Mouse (Mus musculus) gastrocnemius, postnatal 36 days (tissue): ENCODE measurements around the gene Rabep2. TPM values are rescaled to one million over a fixed set of nuclear protein-coding genes. Genes with fewer than 3 reads are reported as not detected.

ENCODE experiments used
- DNase-seq, 2 experiments: peaks; one replicate each; pipeline ENCODE4 v3.0.0; 2022
- intact Hi-C: fragments of 180-260 bp; cut with DNase I; formaldehyde crosslinking; loops from one replicate; pipeline ENCODE4 v1.15.1; 2025
- total RNA-seq, 2 experiments: library from RNA; stranded (reverse); gene quantifications; 2 replicates each; pipeline ENCODE4 v1.2.3; 2021

The Rabep2 gene
- total RNA-seq, 2 experiments from 2014 or later, result 13.8 to 14.0 TPM

GRCm38 (mm10) chr7:126429503-126429898 lies 942 bp downstream of the Rabep2 start:
- DNase-seq, result no peak
- intact Hi-C loops, result no loop called here

GRCm38 (mm10) chr7:126430167-126430566 lies 1.6 kb downstream of the Rabep2 start:
- no peak for DNase-seq
- intact Hi-C loops, result loop anchor here (5.0 kb wide), 1 partner anchor 42 kb away; no protein-coding TSS in a partner anchor

- DNase-seq, result no peak
- intact Hi-C loops, result loop anchor here (5.0 kb wide), 1 partner anchor 38 kb away; no protein-coding TSS in a partner anchor
These were observed 6.2 kb downstream of the Rabep2 start for GRCm38 (mm10) chr7:126434726-126435125.

GRCm38 (mm10) chr7:126435801-126436200 lies 7.2 kb downstream of the Rabep2 start:
- intact Hi-C loops, result no loop called here
- no peak for DNase-seq

- intact Hi-C loops, result no loop called here
- DNase-seq, result no peak
These were observed 8.3 kb downstream of the Rabep2 start for GRCm38 (mm10) chr7:126436851-126437250.

- intact Hi-C loops, result no loop called here
- no peak for DNase-seq
These were observed 11.6 kb downstream of the Rabep2 start for GRCm38 (mm10) chr7:126440134-126440533.

- peak in 1 of 2 experiments; percentile 42 for DNase-seq
- intact Hi-C loops, result no loop called here
These were observed 15.4 kb downstream of the Rabep2 start for GRCm38 (mm10) chr7:126443997-126444396.

GRCm38 (mm10) chr7:126444536-126444935 lies 16.0 kb downstream of the Rabep2 start:
- intact Hi-C loops, result no loop called here
- peak in 1 of 2 experiments; percentile 60 for DNase-seq

GRCm38 (mm10) chr7:126445104-126445815 lies 16.7 kb downstream of the Rabep2 start:
- peak; percentile 6 to 36 for DNase-seq

GRCm38 (mm10) chr7:126446217-126446616 lies 17.7 kb downstream of the Rabep2 start:
- intact Hi-C loops, result no loop called here
- peak in 1 of 2 experiments; percentile 6 for DNase-seq

More at GRCm38 (mm10) chr7:126445104-126445815, 16.7 kb downstream of the Rabep2 start:
- intact Hi-C loops, result no loop called here

GRCm38 (mm10) chr7:126448481-126448880 lies 19.9 kb downstream of the Rabep2 start:
- intact Hi-C loops, result no loop called here
- peak in 1 of 2 experiments; percentile 18 for DNase-seq

GRCm38 (mm10) chr7:126449991-126450390 lies 21.4 kb downstream of the Rabep2 start:
- DNase-seq, result peak in 1 of 2 experiments; percentile 25
- intact Hi-C loops, result no loop called here

- peak in 1 of 2 experiments; percentile 19 for DNase-seq
- intact Hi-C loops, result no loop called here
These were observed 22.1 kb downstream of the Rabep2 start for GRCm38 (mm10) chr7:126450641-126451040.

- no peak for DNase-seq
- intact Hi-C loops, result no loop called here
These were observed 23.7 kb downstream of the Rabep2 start for GRCm38 (mm10) chr7:126452244-126452643.

- intact Hi-C loops, result no loop called here
- DNase-seq, result no peak
These were observed 25.3 kb downstream of the Rabep2 start for GRCm38 (mm10) chr7:126453861-126454260.

- DNase-seq, result no peak
- intact Hi-C loops, result no loop called here
These were observed 26.7 kb downstream of the Rabep2 start for GRCm38 (mm10) chr7:126455242-126455641.

- intact Hi-C loops, result no loop called here
- DNase-seq, result no peak
These were observed 28.1 kb downstream of the Rabep2 start for GRCm38 (mm10) chr7:126456382-126457266.

- intact Hi-C loops, result no loop called here
- peak in 1 of 2 experiments; percentile 0 for DNase-seq
These were observed 29.7 kb downstream of the Rabep2 start for GRCm38 (mm10) chr7:126458225-126458624.

GRCm38 (mm10) chr7:126458844-126459618 lies 30.5 kb downstream of the Rabep2 start:
- DNase-seq, result peak; percentile 51 to 60
- intact Hi-C loops, result no loop called here

GRCm38 (mm10) chr7:126460623-126461399 lies 32.3 kb downstream of the Rabep2 start:
- intact Hi-C loops, result no loop called here
- DNase-seq, result no peak
